Mouse (Mus musculus) intestine, postnatal 0 days (tissue): ENCODE measurements at regions not wholly inside any gene's neighbourhood (a gene's known extent, or its start where the extent isn't known, plus 50 kb on each side); places are given as distances from the start of the nearest gene placed in this dataset.

Source experiments
- ATAC-seq: fragments of 200-750 bp; cut with Nextera tagmentation; 2 replicates; pipeline ENCODE4 v1.8.0; 2017; ENCODE audit warnings: mild to moderate bottlenecking, moderate TSS enrichment, moderate library complexity
- H3K27ac ChIP-seq: fragments of 300-500 bp; sonication (generic); 2 replicates; pipeline ENCODE4 v1.5.1; 2014; ENCODE audit warnings: mild to moderate bottlenecking, low read depth, low read length, moderate library complexity
- H3K27me3 ChIP-seq: fragments of 300-500 bp; sonication (generic); replicated peaks from 2 replicates; pipeline ENCODE4 v1.6.1; 2014; ENCODE audit warnings: low read length, mixed read lengths; ENCODE audit not compliant: control insufficient read depth, insufficient read depth
- H3K36me3 ChIP-seq: fragments of 300-500 bp; sonication (generic); 2 replicates; pipeline ENCODE4 v1.6.1; 2014; ENCODE audit warnings: mild to moderate bottlenecking, moderate library complexity; ENCODE audit not compliant: control insufficient read depth, insufficient read depth
- H3K4me1 ChIP-seq: fragments of 300-500 bp; sonication (generic); replicated peaks from 2 replicates; pipeline ENCODE4 v1.6.1; 2014; ENCODE audit warnings: antibody characterized with exemption, low read length, mixed read lengths; ENCODE audit not compliant: control insufficient read depth, insufficient read depth
- H3K4me2 ChIP-seq: fragments of 300-500 bp; sonication (generic); replicated peaks from 2 replicates; pipeline ENCODE4 v1.6.1; 2014; ENCODE audit warnings: low read depth, mild to moderate bottlenecking, moderate library complexity
- H3K4me3 ChIP-seq: fragments of 300-500 bp; sonication (generic); 2 replicates; pipeline ENCODE4 v1.5.1; 2014; ENCODE audit warnings: low read depth, low read length
- H3K9ac ChIP-seq: fragments of 300-500 bp; sonication (generic); 2 replicates; pipeline ENCODE4 v1.6.1; 2014; ENCODE audit warnings: mild to moderate bottlenecking, low read depth, low read length
- H3K9me3 ChIP-seq: fragments of 300-500 bp; sonication (generic); 2 replicates; pipeline ENCODE4 v1.6.1; 2016; ENCODE audit warnings: mixed run types; ENCODE audit not compliant: control insufficient read depth
- CTCF ChIP-seq: sonication (generic); IDR thresholded peaks from 2 replicates; pipeline ENCODE4 v1.5.1; 2016; ENCODE audit warnings: low read depth, mild to moderate bottlenecking, control low read depth, antibody characterized with exemption, moderate library complexity
- WGBS: fragments of 180-500 bp; shearing (Covaris S2); extraction: QIAGEN DNeasy Blood & Tissue Kit; methylation state at CpG from one replicate; pipeline ENCODE4 v1.1.7; 2014; 5-methylcytosine and 5-hydroxymethylcytosine counted together

GRCm38 (mm10) chr7:129016353-129016752, 240.5 kb upstream of the Plpp4 start:
- ATAC-seq, result no peak
- no peak overlapping the region for H3K27ac ChIP-seq
- H3K4me1 ChIP-seq, result no peaks in the 10 kb centered on the region
- H3K27me3 ChIP-seq, result no peaks in the 10 kb centered on the region
- H3K9ac ChIP-seq, result no peak overlapping the region
- H3K4me3 ChIP-seq, result no peak overlapping the region
- TF ChIP-seq CTCF, result no peak
- WGBS, result 89% methylated on average over 6 of the region's 6 CpGs
- no peaks in the 10 kb centered on the region for H3K9me3 ChIP-seq
- H3K4me2 ChIP-seq, result no peak overlapping the region
- no peaks in the 10 kb centered on the region for H3K36me3 ChIP-seq

DNA sequence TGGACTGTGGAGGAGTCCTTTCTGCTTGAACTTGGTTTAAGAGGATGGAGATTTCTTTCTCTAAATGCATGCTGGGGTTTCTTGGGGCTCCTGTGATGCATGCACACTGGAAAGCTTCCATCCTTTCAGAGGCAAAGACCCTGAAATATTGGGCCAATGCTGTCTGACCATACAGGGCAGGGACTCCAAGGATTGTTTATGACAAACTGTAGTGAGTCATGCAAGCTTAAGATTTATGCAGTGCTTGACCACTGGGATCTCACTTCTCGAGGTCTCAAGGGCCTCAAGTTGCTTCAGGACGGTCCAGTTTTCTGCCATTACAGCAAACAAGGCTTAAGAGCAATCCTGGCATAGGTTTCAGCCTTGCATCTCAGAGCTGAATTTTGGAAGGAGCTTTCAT, 229.7 kb upstream of the Plpp4 start:
- no peaks in the 10 kb centered on the region for H3K4me1 ChIP-seq
- no peak overlapping the region for H3K9ac ChIP-seq
- H3K9me3 ChIP-seq, result no peaks in the 10 kb centered on the region
- no peak for TF ChIP-seq CTCF
- no peaks in the 10 kb centered on the region for H3K36me3 ChIP-seq
- H3K4me2 ChIP-seq, result no peak overlapping the region
- H3K27me3 ChIP-seq, result no peaks in the 10 kb centered on the region
- no peak for ATAC-seq
- no peak overlapping the region for H3K27ac ChIP-seq
- H3K4me3 ChIP-seq, result no peak overlapping the region
- WGBS, result 75% methylated on average over 2 of the region's 2 CpGs

- Histone ChIP-seq H3K9me3 (no peaks in the 10 kb centered on the region), H3K27ac (no peak overlapping the region), H3K4me1 (no peaks in the 10 kb centered on the region), H3K9ac (no peak overlapping the region), H3K4me2 (no peak overlapping the region), H3K36me3 (no peaks in the 10 kb centered on the region), H3K4me3 (no peak overlapping the region), H3K27me3 (no peaks in the 10 kb centered on the region)
- ATAC-seq, result no peak
- TF ChIP-seq CTCF, result no peak
- WGBS, result 45% methylated on average over 5 of the region's 5 CpGs
These were observed 208.8 kb upstream of the Plpp4 start for GRCm38 (mm10) chr7:129048023-129048422.

DNA sequence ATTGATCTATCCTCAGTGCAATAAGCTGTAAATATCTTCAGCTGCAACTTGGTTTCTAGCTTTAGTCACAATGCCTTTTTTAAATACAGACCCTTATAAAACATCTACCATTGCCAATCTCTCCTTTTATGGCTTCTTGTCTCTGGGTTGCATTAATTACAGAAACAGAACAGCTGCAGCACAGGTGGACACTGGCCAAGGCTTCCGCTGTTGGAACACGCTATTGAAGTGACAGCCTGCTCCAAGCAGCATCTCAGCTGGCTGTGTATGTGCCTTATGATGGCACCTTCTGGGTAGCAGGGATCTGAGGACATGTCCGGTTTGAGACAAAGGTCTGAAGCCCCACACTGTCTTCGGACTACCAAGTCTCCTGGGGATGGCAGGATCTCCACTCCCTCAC, 207.1 kb upstream of the Plpp4 start:
- H3K4me2 ChIP-seq, result no peak overlapping the region
- ATAC-seq, result no peak
- TF ChIP-seq CTCF, result no peak
- H3K4me1 ChIP-seq, result no peaks in the 10 kb centered on the region
- H3K9ac ChIP-seq, result no peak overlapping the region
- H3K27ac ChIP-seq, result no peak overlapping the region
- H3K36me3 ChIP-seq, result no peaks in the 10 kb centered on the region
- no peaks in the 10 kb centered on the region for H3K27me3 ChIP-seq
- no peak overlapping the region for H3K4me3 ChIP-seq
- WGBS, result 66% methylated on average over 4 of the region's 4 CpGs
- no peaks in the 10 kb centered on the region for H3K9me3 ChIP-seq

GRCm38 (mm10) chr7:129050675-129051074, 206.2 kb upstream of the Plpp4 start:
- no peak for ATAC-seq
- no peaks in the 10 kb centered on the region for H3K36me3 ChIP-seq
- no peak overlapping the region for H3K4me2 ChIP-seq
- H3K27me3 ChIP-seq, result no peaks in the 10 kb centered on the region
- no peak overlapping the region for H3K9ac ChIP-seq
- no peak overlapping the region for H3K4me3 ChIP-seq
- no peak for TF ChIP-seq CTCF
- H3K27ac ChIP-seq, result no peak overlapping the region
- 90% methylated on average over 1 of the region's 1 CpGs for WGBS
- H3K9me3 ChIP-seq, result no peaks in the 10 kb centered on the region
- no peaks in the 10 kb centered on the region for H3K4me1 ChIP-seq

- no peaks in the 10 kb centered on the region for H3K9me3 ChIP-seq
- no peak overlapping the region for H3K27ac ChIP-seq
- H3K36me3 ChIP-seq, result no peaks in the 10 kb centered on the region
- no peak for TF ChIP-seq CTCF
- WGBS, result 75% methylated on average over 2 of the region's 2 CpGs
- H3K27me3 ChIP-seq, result no peaks in the 10 kb centered on the region
- H3K4me3 ChIP-seq, result no peak overlapping the region
- H3K4me1 ChIP-seq, result no peaks in the 10 kb centered on the region
- H3K4me2 ChIP-seq, result no peak overlapping the region
- H3K9ac ChIP-seq, result no peak overlapping the region
- ATAC-seq, result no peak
These were observed 189.9 kb upstream of the Plpp4 start for GRCm38 (mm10) chr7:129066891-129067290.

- Histone ChIP-seq H3K4me2 (no peak overlapping the region), H3K4me3 (no peak overlapping the region), H3K27me3 (no peaks in the 10 kb centered on the region), H3K27ac (no peak overlapping the region), H3K36me3 (no peaks in the 10 kb centered on the region), H3K9me3 (no peaks in the 10 kb centered on the region), H3K9ac (no peak overlapping the region), H3K4me1 (no peaks in the 10 kb centered on the region)
- no peak for TF ChIP-seq CTCF
- WGBS, result 78% methylated on average over 4 of the region's 4 CpGs
- ATAC-seq, result no peak
These were observed 188.7 kb upstream of the Plpp4 start for GRCm38 (mm10) chr7:129068137-129068536.
